Mouse (Mus musculus) left cerebral cortex, postnatal 14 days (tissue): ENCODE results near the gene Sik2. TPM values are rescaled to one million over a fixed set of nuclear protein-coding genes. Genes with fewer than 3 reads are reported as not detected.

Experiments
- DNase-seq, 2 experiments: peaks; one replicate each; pipeline ENCODE4 v3.0.0; 2021 to 2022; ENCODE audit warnings: low spot score in 2 of 2, mixed read lengths in 1 of 2
- intact Hi-C: fragments of 180-260 bp; cut with DNase I; formaldehyde crosslinking; loops from one replicate; pipeline ENCODE4 v1.15.1; 2025
- long read RNA-seq, 2 experiments: library from polyadenylated mRNA; stranded (forward); transcript quantifications; one replicate each; pipeline ENCODE4 v2.0.0; 2021
- total RNA-seq, 2 experiments: library from RNA; stranded (reverse); gene quantifications; 2 replicates each; pipeline ENCODE4 v1.2.3; 2021

Sik2 gene
- total RNA-seq, result 10 to 100 TPM; 49.0 to 54.6 TPM
- long read RNA-seq, experiment 1, full-length matches to known transcripts, result 3 of 13 reads
- long read RNA-seq, experiment 1, partial matches to known transcripts, result 1 of 13 reads
- long read RNA-seq, experiment 1, other reads (novel, unspliced or antisense), result 9 of 13 reads
- long read RNA-seq, experiment 2, full-length matches to known transcripts, result 4 of 9 reads
- long read RNA-seq, experiment 2, partial matches to known transcripts, result 3 of 9 reads
- long read RNA-seq, experiment 2, other reads (novel, unspliced or antisense), result 2 of 9 reads

- intact Hi-C loops, result loop anchor here (1.0 kb wide), 1 partner anchor 160 kb away; no protein-coding TSS in a partner anchor
- peak; percentile 80 to 86 for DNase-seq
These were observed at the start of gene Sik2 for GRCm38 (mm10) chr9:51008841-51009655. TSS of gene Sik2 (minus strand) at chr9:51009073.

DNA sequence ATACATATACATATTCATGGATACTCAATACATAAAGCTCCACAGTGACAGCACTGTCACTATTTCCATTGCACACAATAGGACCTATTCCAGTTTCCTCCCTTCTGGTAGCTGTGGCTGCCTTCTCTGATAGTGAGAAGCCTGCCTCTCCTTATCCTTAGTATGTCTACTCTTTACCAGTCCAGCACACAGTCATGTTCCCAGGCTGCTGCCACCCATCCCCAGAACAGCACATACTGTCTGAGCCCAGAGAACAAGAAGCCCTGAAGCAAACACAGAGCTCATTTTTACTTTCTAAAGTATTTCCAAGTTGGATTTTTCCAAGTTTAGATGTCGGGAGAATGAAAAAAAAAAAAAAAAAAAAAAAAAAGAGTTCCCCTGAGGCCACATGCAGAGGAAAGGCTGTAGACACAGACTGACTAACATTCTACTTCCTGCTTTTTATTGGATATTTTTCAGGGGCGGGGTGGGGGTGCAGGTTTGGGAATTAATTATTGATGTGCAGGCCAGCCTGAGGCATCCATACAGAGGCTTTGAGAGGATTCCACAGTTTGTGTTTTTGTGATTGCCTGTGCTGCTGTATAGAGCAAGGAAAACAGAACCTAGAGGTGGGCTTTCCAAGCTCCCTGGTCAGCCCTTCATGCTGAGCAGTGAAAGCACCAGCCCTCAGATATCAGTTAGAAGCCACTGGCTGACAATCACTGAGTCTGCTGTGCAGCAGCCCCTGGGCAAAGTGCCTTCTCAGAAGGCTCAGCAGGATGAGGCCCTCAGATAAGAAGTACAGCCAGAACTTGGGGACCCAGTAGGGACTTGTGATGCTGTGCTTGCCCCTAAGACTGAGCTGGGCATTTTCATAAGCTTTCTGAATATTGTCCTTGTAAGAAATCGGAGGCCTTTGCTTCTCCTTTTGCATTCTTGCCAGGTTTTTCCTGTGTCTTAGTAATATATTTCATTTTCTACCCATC is 47.8 kb upstream of the Sik2 start:
- DNase-seq, result peak; percentile 25
- intact Hi-C loops, result no loop called here

- DNase-seq, result peak; percentile 30 to 36
- intact Hi-C loops, result loop anchor here (5.0 kb wide), 1 partner anchor 205 kb away; the partner anchor contains the start of gene Ppp2r1b
These were observed 43.3 kb upstream of the Sik2 start for GRCm38 (mm10) chr9:51052180-51052579.

DNA sequence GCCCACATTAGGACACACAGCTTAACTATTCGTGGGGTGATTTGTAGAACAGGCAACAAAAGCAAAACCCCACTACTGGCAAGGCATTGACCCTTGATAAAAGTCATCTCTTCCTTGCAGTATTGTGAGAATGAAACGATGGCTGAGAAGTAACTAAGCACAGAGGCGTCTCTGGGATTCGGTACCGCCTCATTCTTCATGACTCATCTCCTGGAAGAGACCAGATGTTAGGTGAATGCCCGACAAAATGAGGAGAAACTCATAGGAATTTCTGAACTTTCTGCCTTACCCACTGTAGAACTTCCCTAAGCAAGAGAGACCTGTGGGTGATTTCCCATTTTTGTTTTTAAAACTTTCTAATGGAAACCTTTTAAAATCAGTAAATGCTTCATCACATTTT is 33.3 kb upstream of the Sik2 start:
- no peak for DNase-seq
- intact Hi-C loops, result no loop called here

DNA sequence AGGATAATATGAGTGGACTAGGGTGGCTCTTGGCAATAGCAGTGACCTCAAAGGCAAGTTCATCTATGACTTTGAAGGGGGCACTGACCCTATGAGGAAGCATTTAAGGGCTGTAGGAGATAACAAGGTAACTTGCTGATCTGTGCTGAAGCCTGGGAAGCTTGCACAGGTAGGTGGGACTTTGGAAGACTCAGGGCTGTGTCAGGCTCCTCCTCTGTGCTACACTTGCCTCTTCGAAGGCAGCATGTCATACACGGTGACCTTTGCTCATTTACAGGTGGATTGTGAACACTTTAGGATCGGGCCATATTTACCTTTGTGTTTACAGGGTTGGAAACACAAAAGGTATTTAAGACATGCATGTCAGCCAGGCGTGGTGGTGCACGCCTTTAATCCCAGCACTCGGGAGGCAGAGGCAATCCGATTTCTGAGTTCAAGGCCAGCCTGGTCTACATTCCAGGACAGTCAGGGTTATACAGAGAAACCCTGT is 32.7 kb upstream of the Sik2 start:
- DNase-seq, result no peak

GRCm38 (mm10) chr9:51032785-51033529 is 24.1 kb upstream of the Sik2 start:
- intact Hi-C loops, result no loop called here
- no peak for DNase-seq

More for the DNA sequence above, 32.7 kb upstream of the Sik2 start:
- intact Hi-C loops, result no loop called here

DNA sequence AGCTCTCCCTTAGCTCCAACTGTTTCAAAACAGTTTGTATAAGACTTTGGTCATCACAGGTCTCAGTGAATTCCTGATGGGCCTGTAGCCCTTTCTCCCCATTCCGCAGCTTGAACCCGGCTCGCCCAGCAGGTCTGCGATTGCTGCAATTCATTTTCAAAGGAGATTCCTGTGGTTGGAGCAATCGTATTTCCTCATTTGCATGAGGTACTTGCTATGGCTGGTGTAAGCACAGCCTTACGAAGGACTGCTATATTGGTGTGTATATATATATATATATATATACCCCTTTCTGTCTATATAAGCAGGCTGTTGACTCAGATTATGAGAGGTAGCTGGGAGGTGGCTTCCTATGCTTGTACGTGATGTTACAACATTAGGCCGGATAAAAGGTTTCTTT is 23.4 kb upstream of the Sik2 start:
- intact Hi-C loops, result no loop called here
- no peak for DNase-seq

DNA sequence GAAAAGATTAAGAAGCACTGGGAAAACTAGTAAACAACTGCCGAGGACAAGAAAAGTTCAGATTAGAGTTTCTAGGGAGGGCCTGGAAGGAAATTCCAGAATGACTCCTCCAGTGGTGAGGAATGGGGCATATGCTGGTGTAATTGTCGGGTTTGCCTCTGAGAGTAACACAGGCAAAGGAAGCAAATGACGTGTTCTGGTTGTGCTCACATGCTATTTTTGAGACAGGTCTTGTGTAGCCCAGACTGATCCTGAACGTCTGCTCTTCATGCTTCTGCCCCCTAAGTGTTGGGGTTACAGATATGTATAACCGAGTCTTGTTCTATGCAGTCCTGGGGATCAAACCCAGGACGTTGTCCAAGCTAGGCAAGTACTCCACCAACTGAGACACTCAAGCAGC is 22.7 kb upstream of the Sik2 start:
- DNase-seq, result no peak
- intact Hi-C loops, result no loop called here

DNA sequence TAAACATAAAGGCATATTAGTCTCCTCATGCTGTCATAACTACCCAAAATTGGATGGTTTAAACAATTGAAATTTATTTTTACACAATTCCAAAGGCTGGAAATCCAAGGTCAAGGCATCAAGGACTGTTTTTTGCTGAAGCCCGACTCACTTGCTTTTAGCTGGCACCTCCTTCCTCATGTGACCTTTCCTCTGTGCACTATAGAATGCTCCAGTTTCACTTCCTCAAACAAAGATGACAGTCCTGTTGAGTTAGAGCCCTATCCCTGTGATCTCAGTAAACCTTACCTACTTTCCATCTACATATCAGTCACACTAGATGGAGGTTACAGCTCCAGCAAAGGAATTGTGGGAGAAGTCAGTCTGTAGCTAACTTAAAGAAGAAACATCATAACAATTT is 21.3 kb upstream of the Sik2 start:
- DNase-seq, result no peak
- intact Hi-C loops, result no loop called here

GRCm38 (mm10) chr9:51026952-51027351 is 18.1 kb upstream of the Sik2 start:
- intact Hi-C loops, result no loop called here
- DNase-seq, result no peak

GRCm38 (mm10) chr9:51021123-51021795 is 12.4 kb upstream of the Sik2 start:
- no peak for DNase-seq
- intact Hi-C loops, result no loop called here

GRCm38 (mm10) chr9:51020351-51020750 is 11.5 kb upstream of the Sik2 start:
- intact Hi-C loops, result no loop called here
- DNase-seq, result no peak

- intact Hi-C loops, result no loop called here
- no peak for DNase-seq
These were observed 10.8 kb upstream of the Sik2 start for GRCm38 (mm10) chr9:51019670-51020069.

- intact Hi-C loops, result no loop called here
- no peak for DNase-seq
These were observed 6.9 kb upstream of the Sik2 start for GRCm38 (mm10) chr9:51015732-51016131.

DNA sequence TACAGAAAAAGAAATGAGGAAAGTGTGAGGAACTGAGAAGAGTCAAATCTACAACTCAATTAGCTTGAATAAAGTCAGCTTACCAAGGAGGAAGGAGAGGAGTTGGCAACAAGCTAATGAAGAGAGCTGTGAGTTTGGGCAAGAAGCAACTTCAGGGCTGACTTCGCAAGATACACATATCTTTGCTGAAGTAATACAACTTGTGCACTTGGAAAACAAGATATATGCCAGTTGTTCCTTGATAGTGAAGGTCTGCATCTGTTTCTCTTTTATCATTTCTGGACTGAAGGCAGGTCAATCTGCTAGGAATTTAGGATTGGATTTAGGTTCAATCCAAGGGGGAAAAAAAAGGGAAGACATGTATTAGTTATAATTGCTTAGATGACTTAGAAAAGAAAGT is 4.8 kb upstream of the Sik2 start:
- DNase-seq, result no peak
- intact Hi-C loops, result loop anchor here (5.0 kb wide), 1 partner anchor 139 kb away; no protein-coding TSS in a partner anchor

GRCm38 (mm10) chr9:51009656-51009950 is 730 bp upstream of the Sik2 start:
- peak in 1 of 2 experiments; percentile 7 for DNase-seq
- intact Hi-C loops, result loop anchor here (1.0 kb wide), 1 partner anchor 160 kb away; no protein-coding TSS in a partner anchor

GRCm38 (mm10) chr9:51008068-51008840 is 619 bp downstream of the Sik2 start:
- intact Hi-C loops, result no loop called here

GRCm38 (mm10) chr9:51007726-51008067 is 1.2 kb downstream of the Sik2 start:
- intact Hi-C loops, result no loop called here
- DNase-seq, result no peak

More at GRCm38 (mm10) chr9:51008068-51008840, 619 bp downstream of the Sik2 start:
- DNase-seq, result peak; percentile 10 to 16
